Mouse (Mus musculus): ENCODE measurements around the gene Thtpa.

Gene Thtpa

DNA sequence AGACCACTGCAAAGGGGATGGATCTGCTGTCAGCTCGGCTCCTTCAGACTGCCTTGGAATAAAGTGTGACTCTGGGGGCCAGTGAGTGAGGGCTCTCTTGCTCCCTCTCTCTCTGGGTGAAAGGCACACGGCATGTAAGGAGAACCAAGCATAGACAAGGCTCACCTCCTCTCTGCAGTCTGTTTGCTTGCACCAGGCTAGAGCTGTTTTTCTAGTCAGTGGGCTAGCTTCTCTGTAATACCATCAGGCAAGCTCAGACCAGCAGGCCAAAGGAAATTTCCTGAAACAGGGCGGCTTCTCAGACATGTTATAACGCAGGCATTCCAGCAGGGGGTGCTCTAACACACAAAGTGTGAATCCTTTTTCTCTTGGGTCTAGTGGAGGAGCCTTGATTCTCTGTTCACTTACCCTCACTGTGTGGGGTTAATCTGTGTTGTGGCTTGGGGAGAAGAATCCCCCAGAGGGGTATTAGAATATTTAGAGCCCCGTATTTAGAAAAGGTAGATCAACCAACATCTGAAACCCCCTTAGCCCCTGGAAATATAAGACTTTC is 53.9 kb downstream of the Thtpa start:
- DNase-seq: peak; percentile 79 to 81

Data from B cell, adult 2 months (primary cell).